Mouse (Mus musculus) T-cell, adult 2 months (primary cell): ENCODE results near the gene Nhej1.
A peak's percentile ranks its signal among the peaks of the same experiment; 100 is the strongest.

Experiments
- DNase-seq: peaks from one replicate; pipeline ENCODE4 v3.0.0; 2022; ENCODE audit warnings: low spot score

The Nhej1 gene

GRCm38 (mm10) chr1:75124346-75125321 lies at the start of gene Nhej1:
TSS of gene Nhej1 (minus strand) at chr1:75125200.
- peak; percentile 91 for DNase-seq

- peak; percentile 96 for DNase-seq
Observed at GRCm38 (mm10) chr1:75168472-75169464, 43.8 kb upstream of the Nhej1 start, which contains the start of gene Zfand2b. TSS of gene Zfand2b (plus strand) at chr1:75168646.

- DNase-seq: no peak
Observed at GRCm38 (mm10) chr1:75168093-75168471, 43.1 kb upstream of the Nhej1 start.

- DNase-seq: no peak
Observed at GRCm38 (mm10) chr1:75160256-75160617, 35.2 kb upstream of the Nhej1 start.

- DNase-seq: no peak
Observed at GRCm38 (mm10) chr1:75159540-75160255, 34.7 kb upstream of the Nhej1 start.

- DNase-seq: no peak
Observed at GRCm38 (mm10) chr1:75158990-75159389, 34.0 kb upstream of the Nhej1 start.

GRCm38 (mm10) chr1:75155837-75156236 lies 30.8 kb upstream of the Nhej1 start:
- DNase-seq: no peak

GRCm38 (mm10) chr1:75148727-75149126 lies 23.7 kb upstream of the Nhej1 start:
- DNase-seq: no peak

GRCm38 (mm10) chr1:75147411-75148135 lies 22.6 kb upstream of the Nhej1 start:
- DNase-seq: no peak

- no peak for DNase-seq
Observed at GRCm38 (mm10) chr1:75145589-75145988, 20.6 kb upstream of the Nhej1 start.

GRCm38 (mm10) chr1:75142301-75143261 lies 17.6 kb upstream of the Nhej1 start, which contains the start of the genes Cnppd1 and Retreg2:
TSS of gene Cnppd1 (minus strand) at chr1:75142711.
TSS of gene Retreg2 (plus strand) at chr1:75142778.
- DNase-seq: peak; percentile 97

- peak; percentile 81 for DNase-seq
Observed at GRCm38 (mm10) chr1:75141486-75142190, 16.6 kb upstream of the Nhej1 start.

GRCm38 (mm10) chr1:75140601-75141190 lies 15.7 kb upstream of the Nhej1 start:
- peak; percentile 15 for DNase-seq

GRCm38 (mm10) chr1:75138448-75138847 lies 13.4 kb upstream of the Nhej1 start:
- DNase-seq: no peak

GRCm38 (mm10) chr1:75136730-75137129 lies 11.7 kb upstream of the Nhej1 start:
- no peak for DNase-seq

- no peak for DNase-seq
Observed at GRCm38 (mm10) chr1:75136293-75136692, 11.3 kb upstream of the Nhej1 start.

- no peak for DNase-seq
Observed at GRCm38 (mm10) chr1:75133421-75134207, 8.6 kb upstream of the Nhej1 start, which contains the start of gene Slc23a3. TSS of gene Slc23a3 (minus strand) at chr1:75133890.

GRCm38 (mm10) chr1:75128641-75129040 lies 3.6 kb upstream of the Nhej1 start:
- no peak for DNase-seq
